Mouse (Mus musculus) stomach, embryonic 14.5 days (tissue): Measurements from ENCODE around the gene Olfr136. TPM values are rescaled to one million over a fixed set of nuclear protein-coding genes. Genes with fewer than 3 reads are reported as not detected.

Experiments
- ATAC-seq: fragments of 200-750 bp; cut with Nextera tagmentation; 2 replicates; pipeline ENCODE4 v1.8.0; 2017; ENCODE audit warnings: low read depth, moderate TSS enrichment; ENCODE audit not compliant: insufficient number of reproducible peaks, insufficient read depth, low FRiP score
- H3K27ac ChIP-seq: fragments of 300-500 bp; sonication (generic); 2 replicates; pipeline ENCODE4 v1.5.1; 2014; ENCODE audit warnings: mild to moderate bottlenecking, low read length, moderate library complexity, mixed read lengths
- H3K27me3 ChIP-seq: fragments of 300-500 bp; sonication (generic); 2 replicates; pipeline ENCODE4 v1.6.1; 2014; ENCODE audit warnings: low read length, control low read depth, mixed read lengths; ENCODE audit not compliant: control insufficient read depth, insufficient read depth
- H3K36me3 ChIP-seq: fragments of 300-500 bp; sonication (generic); 2 replicates; pipeline ENCODE4 v1.6.1; 2014; ENCODE audit warnings: mild to moderate bottlenecking, control low read depth, low read length, moderate library complexity, mixed read lengths; ENCODE audit not compliant: control insufficient read depth, insufficient read depth
- H3K4me1 ChIP-seq: fragments of 300-500 bp; sonication (generic); 2 replicates; pipeline ENCODE4 v1.6.1; 2014; ENCODE audit warnings: low read length, control low read depth, mixed read lengths; ENCODE audit not compliant: control insufficient read depth, insufficient read depth
- H3K4me2 ChIP-seq: fragments of 300-500 bp; sonication (generic); replicated peaks from 2 replicates; pipeline ENCODE4 v1.6.1; 2014; ENCODE audit warnings: low read depth, low read length, control low read depth
- H3K4me3 ChIP-seq: fragments of 300-500 bp; sonication (generic); 2 replicates; pipeline ENCODE4 v1.5.1; 2014; ENCODE audit warnings: low read depth, low read length, control low read depth
- H3K9ac ChIP-seq: fragments of 300-500 bp; sonication (generic); replicated peaks from 2 replicates; pipeline ENCODE4 v1.6.1; 2014; ENCODE audit warnings: low read depth, mild to moderate bottlenecking, control low read depth, low read length, moderate library complexity, mixed read lengths
- H3K9me3 ChIP-seq: fragments of 300-500 bp; sonication (generic); 2 replicates; pipeline ENCODE4 v1.6.1; 2016; ENCODE audit warnings: low read depth, low read length, control low read depth; ENCODE audit not compliant: control insufficient read depth
- polyA plus RNA-seq: library from polyadenylated mRNA; unstranded; fragments of >200 nt; fragmentation: Nextera tagmentation; extraction: Ambion mirVana; gene quantifications from 2 replicates; pipeline ENCODE4 v1.2.1, GENCODE M21; 2014

The Olfr136 gene
- polyA plus RNA-seq, result not detected in 2 replicates

GRCm38 (mm10) chr17:38329531-38329930, at the start of gene Olfr136:
Olfr136 (plus strand) TSS chr17:38329831.
- ATAC-seq, result no peak

GRCm38 (mm10) chr17:38307470-38307869, 22.2 kb upstream of the Olfr136 start, which contains the start of gene Olfr137:
Olfr137 (minus strand) TSS chr17:38307570.
- Histone ChIP-seq H3K9me3 (peaks cover 4% of the 10 kb centered on the region; the same call in 1 of the 2 replicates), H3K4me2 (no peak within 1 kb of the TSS), H3K4me1 (no peaks in the 10 kb centered on the region), H3K9ac (no peak within 1 kb of the TSS), H3K27me3 (no peaks in the 10 kb centered on the region), H3K27ac (no peak within 1 kb of the TSS), H3K4me3 (no peak within 1 kb of the TSS), H3K36me3 (no peaks in the 10 kb centered on the region)
- no peak for ATAC-seq

More at GRCm38 (mm10) chr17:38329531-38329930, at the start of gene Olfr136:
- no peak within 1 kb of the TSS for H3K27ac ChIP-seq
- H3K4me3 ChIP-seq, result no peak within 1 kb of the TSS
- no peaks in the 10 kb centered on the region for H3K36me3 ChIP-seq
- H3K9me3 ChIP-seq, result no peaks in the 10 kb centered on the region
- H3K27me3 ChIP-seq, result no peaks in the 10 kb centered on the region
- no peaks in the 10 kb centered on the region for H3K4me1 ChIP-seq
- no peak within 1 kb of the TSS for H3K4me2 ChIP-seq
- no peak within 1 kb of the TSS for H3K9ac ChIP-seq

Other genes starting within 250 kb of the Olfr136 start
- gene Olfr131, start 241.1 kb upstream of the Olfr136 start, polyA plus RNA-seq, result not detected in 2 replicates
- gene Olfr132, start 195.3 kb upstream of the Olfr136 start, polyA plus RNA-seq, result not detected in 2 replicates
- not detected in 2 replicates for gene Olfr133, start 184.6 kb upstream of the Olfr136 start, polyA plus RNA-seq
- gene Olfr134, start 158.4 kb upstream of the Olfr136 start, polyA plus RNA-seq, result not detected in 2 replicates
- not detected in 2 replicates for gene Olfr135, start 125.5 kb upstream of the Olfr136 start, polyA plus RNA-seq
- gene Olfr138, start 68.8 kb upstream of the Olfr136 start, polyA plus RNA-seq, result not detected in 2 replicates
- gene Olfr137, start 22.3 kb upstream of the Olfr136 start, polyA plus RNA-seq, result not detected in 2 replicates
- gene Esp36, start 90.4 kb downstream of the Olfr136 start, polyA plus RNA-seq, result not detected in 2 replicates
- not detected in 2 replicates for gene Esp34, start 224.4 kb downstream of the Olfr136 start, polyA plus RNA-seq